Mouse (Mus musculus) embryonic facial prominence, embryonic 14.5 days (tissue): ENCODE results near the gene Zfp212. TPM values are rescaled to one million over a fixed set of nuclear protein-coding genes. Genes with fewer than 3 reads are reported as not detected.

Experiments
- polyA plus RNA-seq: library from polyadenylated mRNA; unstranded; fragments of >200 nt; fragmentation: Nextera tagmentation; extraction: Ambion mirVana; gene quantifications from 2 replicates; pipeline ENCODE4 v1.2.1, GENCODE M21; 2014

Gene Zfp212
- polyA plus RNA-seq, 1 experiment from 2014 or later: 12.5 TPM

Other genes with a start within 250 kb of the Zfp212 start
- 262 and 270 TPM in 2 replicates for gene Pdia4, start 107.0 kb upstream of the Zfp212 start, polyA plus RNA-seq
- 1.9 and 2.4 TPM in 2 replicates for gene Zfp786, start 89.6 kb upstream of the Zfp212 start, polyA plus RNA-seq
- gene Zfp398, start 84.8 kb upstream of the Zfp212 start, polyA plus RNA-seq: 8.0 and 8.1 TPM in 2 replicates
- 13.6 and 15.7 TPM in 2 replicates for gene Zfp282, start 43.3 kb upstream of the Zfp212 start, polyA plus RNA-seq
- gene Zfp956, start 32.9 kb downstream of the Zfp212 start, polyA plus RNA-seq: 9.4 and 11.4 TPM in 2 replicates
- 7.5 and 9.1 TPM in 2 replicates for gene Zfp777, start 128.4 kb downstream of the Zfp212 start, polyA plus RNA-seq
- 21.2 and 21.6 TPM in 2 replicates for gene Zfp746, start 166.1 kb downstream of the Zfp212 start, polyA plus RNA-seq